Mouse (Mus musculus) left cerebral cortex, adult 2 months (tissue): ENCODE data around the gene Hsd17b1. TPM values are rescaled to one million over a fixed set of nuclear protein-coding genes. Genes with fewer than 3 reads are reported as not detected.
"Not testable (repeated sequence)": the region's sequence is repeated elsewhere in the genome, so short reads cannot be mapped to it uniquely, and the experiment has no call there.

Source experiments
- DNase-seq, 2 experiments: peaks; one replicate each; pipeline ENCODE4 v3.0.0; 2021 to 2022; ENCODE audit warnings: low spot score in 2 of 2, mixed read lengths in 1 of 2; ENCODE audit errors: extremely low spot score in 1 of 2
- H3K27ac ChIP-seq: fragments of 200-600 bp; 2 replicates; pipeline ENCODE4 v1.8.1; 2022
- H3K4me3 ChIP-seq: fragments of 200-600 bp; 2 replicates; pipeline ENCODE4 v1.8.1; 2022
- CTCF ChIP-seq: fragments of 200-600 bp; IDR thresholded peaks from 2 replicates; pipeline ENCODE4 v1.8.1; 2022; ENCODE audit warnings: antibody characterized with exemption, mild to moderate bottlenecking, moderate library complexity
- intact Hi-C: fragments of 180-260 bp; cut with DNase I; formaldehyde crosslinking; loops from one replicate; pipeline ENCODE4 v1.15.1; 2025
- microRNA-seq, 2 experiments: library from miRNA; unstranded; fragments of <30 nt; microRNA quantifications; one replicate each; pipeline ENCODE4 v1.2.0; 2021
- total RNA-seq, 2 experiments: library from RNA; stranded (reverse); gene quantifications; 2 replicates each; pipeline ENCODE4 v1.2.3; 2021

Gene Hsd17b1
- total RNA-seq, 2 experiments from 2014 or later, result 0.87 to 1.5 TPM

DNA sequence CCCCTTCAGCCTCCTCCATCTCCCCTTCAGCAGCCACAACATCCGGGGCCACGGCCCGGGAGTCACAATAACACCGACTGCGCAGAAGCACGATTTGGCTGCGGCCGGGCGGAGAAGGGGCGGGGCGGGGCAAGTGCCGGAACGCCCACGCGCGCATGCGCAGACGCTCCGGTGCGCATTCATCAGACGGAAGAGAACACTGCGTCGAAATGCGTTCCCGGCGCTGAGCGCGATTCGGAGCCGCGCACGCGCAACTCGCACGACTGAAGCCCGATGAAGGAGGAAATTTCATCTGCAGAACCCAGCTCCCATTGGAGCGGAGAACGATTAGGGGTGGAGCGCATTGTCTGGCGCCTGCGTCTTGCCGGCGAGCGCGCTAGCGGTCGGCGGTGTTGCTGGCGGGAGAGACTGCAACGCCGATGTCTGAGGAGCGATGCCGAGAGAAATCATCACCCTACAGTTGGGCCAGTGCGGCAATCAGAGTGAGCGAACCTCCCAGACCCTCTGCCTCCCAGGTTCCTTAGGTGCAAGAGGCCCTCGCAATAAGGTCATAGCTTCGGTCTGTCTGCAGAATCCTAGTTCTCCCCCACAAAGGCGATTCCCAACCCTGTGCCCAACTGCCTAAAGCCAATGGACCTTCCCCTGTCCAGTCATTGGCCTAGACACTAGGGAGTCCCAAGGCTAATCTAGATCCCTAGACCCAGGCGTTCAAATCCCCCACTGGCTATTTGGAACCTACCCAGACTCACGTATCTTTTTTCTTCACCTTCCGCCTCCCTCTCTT, 41.7 kb downstream of the Hsd17b1 start, which contains the start of the genes Retreg3 and Tubg1:
Gene Retreg3 (minus strand): TSS at position 133 of the 784 bp plus-strand sequence.
Gene Tubg1 (plus strand): TSS at position 178 of the 784 bp plus-strand sequence.
- Histone ChIP-seq H3K4me3 (peak within 1 kb of the TSS; percentile 97), H3K27ac (peak within 1 kb of the TSS; percentile 97)
- no peak; the same call in 1 of the 2 replicates for TF ChIP-seq CTCF
- peak; percentile 99 to 100 for DNase-seq
- intact Hi-C loops, result loop anchor here (1.0 kb wide), 1 partner anchor 51 kb away; the partner anchor contains the start of gene Plekhh3

GRCm38 (mm10) chr11:101120545-101121188, 42.5 kb downstream of the Hsd17b1 start:
- Histone ChIP-seq H3K27ac (peak overlapping the region; percentile 88), H3K4me3 (peak overlapping the region; percentile 97)
- intact Hi-C loops, result loop anchor here (1.0 kb wide), 1 partner anchor 51 kb away; the partner anchor contains the start of gene Plekhh3
- no peak for TF ChIP-seq CTCF
- no peak for DNase-seq

- intact Hi-C loops, H3K4me3 ChIP-seq, H3K27ac ChIP-seq, DNase-seq: not testable (repeated sequence)
Measured at GRCm38 (mm10) chr11:101124494-101124893, 46.3 kb downstream of the Hsd17b1 start.

DNA sequence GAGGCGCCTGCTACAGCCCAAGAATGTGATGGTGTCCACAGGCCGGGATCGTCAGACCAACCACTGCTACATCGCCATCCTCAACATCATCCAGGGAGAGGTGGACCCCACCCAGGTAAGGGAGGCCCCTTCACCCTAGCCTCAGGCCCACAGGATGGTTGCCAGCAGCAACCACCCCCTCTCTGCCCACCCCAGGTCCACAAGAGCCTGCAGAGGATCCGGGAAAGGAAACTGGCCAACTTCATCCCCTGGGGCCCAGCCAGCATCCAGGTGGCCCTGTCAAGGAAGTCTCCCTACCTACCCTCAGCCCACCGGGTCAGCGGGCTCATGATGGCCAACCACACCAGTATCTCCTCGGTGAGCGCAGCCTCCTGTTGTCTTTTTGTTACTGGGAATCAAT, 46.8 kb downstream of the Hsd17b1 start:
- intact Hi-C loops, H3K4me3 ChIP-seq, DNase-seq, H3K27ac ChIP-seq: not testable (repeated sequence)

DNA sequence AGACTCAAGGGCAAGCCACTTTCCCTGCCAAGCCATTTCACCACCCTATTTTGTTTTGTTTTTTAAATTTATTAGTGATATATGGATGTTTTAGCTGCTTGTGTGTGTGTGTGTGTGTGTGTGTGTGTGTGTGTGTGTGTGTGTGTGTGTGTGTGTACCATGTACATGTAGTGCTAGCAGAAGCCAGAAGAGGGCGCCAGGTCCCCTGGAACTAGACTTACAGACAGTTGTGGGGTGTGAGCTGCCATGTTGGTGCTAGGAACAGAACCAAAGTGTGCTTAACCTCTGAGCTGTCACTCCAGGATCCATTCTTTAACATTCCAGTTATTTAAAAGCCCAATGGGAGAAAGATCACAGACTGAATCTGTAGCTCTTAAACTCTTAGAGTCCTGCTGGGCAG, 48.9 kb downstream of the Hsd17b1 start:
- Histone ChIP-seq H3K4me3 (no peak overlapping the region), H3K27ac (no peak overlapping the region)
- DNase-seq, result no peak
- intact Hi-C loops, result no loop called here
- TF ChIP-seq CTCF, result no peak; the same call in 1 of the 2 replicates

DNA sequence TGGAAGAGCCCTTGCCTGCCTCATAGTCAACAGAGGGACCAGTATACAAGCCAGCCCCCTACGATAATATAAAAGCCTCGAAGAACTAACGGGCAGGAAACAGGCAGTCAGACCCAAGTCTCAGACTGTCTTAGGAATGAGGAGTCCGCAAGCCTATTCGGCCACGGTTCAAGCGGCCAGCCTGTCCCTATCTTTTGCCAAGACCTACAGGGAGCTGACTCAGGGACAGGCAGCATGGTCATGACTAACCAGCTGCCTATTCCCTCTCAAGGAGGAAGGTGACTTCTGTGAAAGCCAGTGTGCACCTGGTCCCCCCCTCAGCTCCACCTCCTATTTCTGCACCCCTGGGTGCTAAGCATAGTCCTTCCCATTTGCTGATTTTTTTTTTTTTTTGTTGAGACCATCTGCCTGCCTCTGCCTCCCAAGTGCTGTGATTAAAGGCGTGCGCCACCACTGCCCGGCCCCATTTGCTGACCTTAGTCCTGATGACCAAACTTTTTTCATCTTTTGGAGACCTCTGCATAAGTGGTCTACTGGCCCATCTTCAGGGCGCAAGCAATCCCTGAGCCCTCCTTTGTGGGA, 50.9 kb downstream of the Hsd17b1 start:
- TF ChIP-seq CTCF, result no peak
- intact Hi-C loops, result no loop called here
- no peak for DNase-seq
- H3K4me3 ChIP-seq, result no peak overlapping the region
- H3K27ac ChIP-seq, result no peak overlapping the region

Small RNA genes lying within 50 kb of the gene (microRNA-seq; reads per million reads assigned to microRNA genes)
- gene Mir6928, result 2.4 to 3.2 reads per million in 2 experiments

Other genes starting within 250 kb of the Hsd17b1 start
- 10 to 100 TPM; 23.6 to 25.0 TPM for gene Stat5b, start 227.7 kb upstream of the Hsd17b1 start, total RNA-seq
- gene Stat5a, start 219.1 kb upstream of the Hsd17b1 start, total RNA-seq, result 1 to 10 TPM; 1.7 to 2.0 TPM
- gene Stat3, start 138.9 kb upstream of the Hsd17b1 start, total RNA-seq, result 10 to 100 TPM; 35.7 to 40.9 TPM
- 10 to 100 TPM; 19.2 to 22.2 TPM for gene Cavin1, start 107.5 kb upstream of the Hsd17b1 start, total RNA-seq
- 100 to 1,000 TPM; 442 to 461 TPM for gene Atp6v0a1, start 69.0 kb upstream of the Hsd17b1 start, total RNA-seq
- 1 to 10 TPM; 8.3 TPM for gene Naglu, start 8.4 kb upstream of the Hsd17b1 start, total RNA-seq
- 10 to 100 TPM; 22.5 to 24.1 TPM for gene Coasy, start 4.2 kb downstream of the Hsd17b1 start, total RNA-seq
- 10 to 100 TPM; 41.1 to 44.7 TPM for gene Mlx, start 8.9 kb downstream of the Hsd17b1 start, total RNA-seq
- 1 to 10 TPM; 2.7 to 3.1 TPM for gene Psmc3ip, start 17.0 kb downstream of the Hsd17b1 start, total RNA-seq
- 10 to 100 TPM; 50.7 to 56.6 TPM for gene Retreg3, start 41.5 kb downstream of the Hsd17b1 start, total RNA-seq
- 10 to 100 TPM; 45.1 to 45.8 TPM for gene Tubg1, start 41.5 kb downstream of the Hsd17b1 start, total RNA-seq
- 10 to 100 TPM; 51.4 to 52.9 TPM for gene Tubg2, start 77.5 kb downstream of the Hsd17b1 start, total RNA-seq
- 100 to 1,000 TPM; 171 to 182 TPM for gene Cntnap1, start 92.1 kb downstream of the Hsd17b1 start, total RNA-seq
- gene Plekhh3, start 92.9 kb downstream of the Hsd17b1 start, total RNA-seq, result 10 to 100 TPM; 13.0 to 13.2 TPM
- gene Ccr10, start 97.0 kb downstream of the Hsd17b1 start, total RNA-seq, result under 1 TPM in 1 of 2 experiments, not detected in 1; 0.38 TPM
- 10 to 100 TPM; 56.9 to 62.1 TPM for gene Ezh1, start 148.1 kb downstream of the Hsd17b1 start, total RNA-seq
- gene Ramp2, start 167.6 kb downstream of the Hsd17b1 start, total RNA-seq, result 10 to 100 TPM; 35.7 to 40.8 TPM
- gene Vps25, start 175.3 kb downstream of the Hsd17b1 start, total RNA-seq, result 10 to 100 TPM; 59.3 to 61.0 TPM
- gene Wnk4, start 182.2 kb downstream of the Hsd17b1 start, total RNA-seq, result 1 to 10 TPM; 4.5 to 8.0 TPM
- under 1 TPM; 0.44 to 0.81 TPM for gene Cntd1, start 200.6 kb downstream of the Hsd17b1 start, total RNA-seq
- gene Coa3, start 200.7 kb downstream of the Hsd17b1 start, total RNA-seq, result 10 to 100 TPM; 97.5 to 98.4 TPM
- 100 to 1,000 TPM; 210 to 218 TPM for gene Becn1, start 223.9 kb downstream of the Hsd17b1 start, total RNA-seq
- gene Psme3, start 237.8 kb downstream of the Hsd17b1 start, total RNA-seq, result 100 to 1,000 TPM; 125 to 132 TPM
- 1 to 10 TPM; 7.2 to 9.4 TPM for gene Aoc2, start 246.7 kb downstream of the Hsd17b1 start, total RNA-seq